Mouse (Mus musculus) liver, adult 2 months (tissue): ENCODE data around the gene Hmgn2. TPM values are rescaled to one million over a fixed set of nuclear protein-coding genes. Genes with fewer than 3 reads are reported as not detected.
A peak's percentile ranks its signal among the peaks of the same experiment; 100 is the strongest.

Experiments
- DNase-seq: peaks from one replicate; pipeline ENCODE4 v3.0.0-alpha.2; 2011; ENCODE audit warnings: low read depth, low spot score; ENCODE audit errors: extremely low read depth
- H3K27ac ChIP-seq: fragments of 200-500 bp; replicated peaks from 2 replicates; pipeline ENCODE4 v1.5.1; 2012; ENCODE audit warnings: low read depth, mild to moderate bottlenecking, control low read depth, inconsistent platforms, low read length; ENCODE audit not compliant: insufficient read depth
- H3K27me3 ChIP-seq: fragments of 200-500 bp; 2 replicates; pipeline ENCODE4 v1.6.1; 2012; ENCODE audit warnings: mild to moderate bottlenecking, moderate library complexity, low read length, inconsistent platforms; ENCODE audit not compliant: control insufficient read depth, insufficient read depth
- H3K36me3 ChIP-seq: fragments of 200-500 bp; 2 replicates; pipeline ENCODE4 v1.6.1; 2012; ENCODE audit warnings: low read length, inconsistent platforms; ENCODE audit not compliant: control insufficient read depth, insufficient read depth
- H3K4me1 ChIP-seq: fragments of 200-500 bp; 2 replicates; pipeline ENCODE4 v1.6.1; 2011; ENCODE audit warnings: low read length; ENCODE audit not compliant: control insufficient read depth, insufficient read depth
- H3K4me3 ChIP-seq: fragments of 200-500 bp; 2 replicates; pipeline ENCODE4 v1.5.1; 2011; ENCODE audit warnings: low read depth, mild to moderate bottlenecking, control low read depth, low read length, moderate library complexity; ENCODE audit not compliant: insufficient read depth
- H3K79me2 ChIP-seq: fragments of 200-500 bp; 2 replicates; pipeline ENCODE4 v1.6.1; 2012; ENCODE audit warnings: inconsistent platforms, mild to moderate bottlenecking, low read length, moderate library complexity; ENCODE audit not compliant: control insufficient read depth, insufficient read depth
- H3K9ac ChIP-seq: fragments of 200-500 bp; 2 replicates; pipeline ENCODE4 v1.6.1; 2012; ENCODE audit warnings: low read depth, mild to moderate bottlenecking, control low read depth, inconsistent platforms, low read length
- CTCF ChIP-seq: fragments of 200-500 bp; IDR thresholded peaks from 2 replicates; pipeline ENCODE4 v1.5.1; 2011; ENCODE audit warnings: low read depth, low read length, control low read depth
- POLR2A ChIP-seq: fragments of 200-500 bp; IDR thresholded peaks from 2 replicates; pipeline ENCODE4 v1.6.1; 2011; ENCODE audit warnings: low read length, control low read depth; ENCODE audit not compliant: insufficient read depth; ENCODE audit errors: extremely low read depth
- WGBS: fragments of 180-500 bp; shearing (Covaris S2); methylation state at CpG from one replicate; pipeline ENCODE4 v1.1.7; 2018; 5-methylcytosine and 5-hydroxymethylcytosine counted together
- polyA plus RNA-seq: library from polyadenylated mRNA; depleted of rRNA; stranded (reverse); fragments of >200 nt; gene quantifications from 2 replicates; pipeline ENCODE4 v1.2.3, GENCODE M21; 2012
- total RNA-seq: library from RNA; depleted of rRNA; stranded (reverse); fragments of >200 nt; gene quantifications from 2 replicates; pipeline ENCODE4 v1.2.3, GENCODE M21; 2014

Gene Hmgn2
- total and polyA plus RNA-seq, 2 experiments = 3.1 to 35.2 TPM

DNA sequence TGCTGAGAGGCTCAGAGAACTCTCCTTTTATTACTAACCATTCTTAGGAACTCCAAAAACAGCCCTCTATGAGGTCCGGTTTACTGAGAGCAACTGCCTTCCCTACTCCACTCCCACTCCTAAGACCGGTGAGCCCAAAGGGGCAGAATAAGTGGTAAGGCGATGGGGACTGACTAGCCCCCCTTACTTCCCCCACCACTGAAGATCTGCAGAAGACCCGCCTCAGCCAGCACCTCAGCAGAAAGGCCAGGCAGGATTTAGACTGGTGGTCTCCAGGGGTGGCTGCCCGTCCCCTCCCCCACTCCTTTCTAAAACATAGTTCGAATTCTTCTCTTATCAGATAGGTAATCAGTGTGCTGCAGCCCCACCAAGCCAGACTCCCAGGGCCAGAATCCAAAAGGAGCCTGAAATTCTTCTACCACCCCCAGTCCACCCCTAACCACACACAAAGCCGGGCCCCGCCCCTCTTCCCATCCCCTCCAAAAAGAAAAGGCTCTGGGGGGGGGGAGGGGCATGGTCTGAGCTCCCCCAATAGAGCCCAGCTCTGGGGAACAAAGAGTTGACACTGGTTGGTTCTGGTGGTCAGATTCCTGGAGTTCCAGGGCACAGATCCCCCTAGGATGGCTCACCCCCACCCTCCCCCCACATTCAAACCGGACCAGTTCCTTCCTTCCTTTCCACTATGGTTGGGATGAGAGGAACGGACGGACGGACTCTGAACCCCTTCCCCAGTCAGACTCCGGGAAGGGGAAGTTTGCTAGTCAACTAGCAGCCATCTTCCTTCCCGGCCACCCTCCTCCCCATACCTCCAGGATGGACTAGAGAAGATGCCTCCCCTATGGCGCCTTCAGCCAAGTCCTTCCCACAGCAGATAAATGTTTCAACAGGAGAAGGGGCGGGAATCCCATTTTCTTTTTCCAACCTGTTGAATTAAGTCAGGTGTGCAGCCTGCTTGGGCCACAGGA is 43.3 kb upstream of the Hmgn2 start:
- H3K9ac ChIP-seq = no peak overlapping the region
- WGBS = 39% methylated on average over 16 of the region's 16 CpGs

DNA sequence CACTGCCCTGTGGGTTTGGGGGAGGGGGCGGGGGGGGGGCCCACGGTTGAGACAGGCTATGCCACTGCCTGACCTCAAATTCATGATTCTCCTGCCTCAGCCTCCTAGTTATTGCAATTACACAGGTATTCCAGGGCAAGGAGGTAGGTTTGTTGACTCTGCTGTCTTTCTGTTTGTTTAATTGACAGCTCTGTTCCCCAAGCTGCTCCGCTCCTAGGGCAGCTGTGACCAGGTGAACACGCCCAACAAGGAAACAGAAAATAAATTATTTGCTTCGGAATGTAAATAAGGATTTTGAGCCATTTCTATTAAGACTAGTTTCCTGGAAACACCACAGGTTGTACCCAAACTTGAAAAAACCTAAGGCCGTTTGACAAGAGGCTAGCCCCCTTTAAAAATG is 41.3 kb upstream of the Hmgn2 start:
- no peaks in the 10 kb centered on the region for H3K4me1 ChIP-seq
- WGBS = 30% methylated on average over 6 of the region's 6 CpGs
- no peak overlapping the region for H3K9ac ChIP-seq
- no peaks in the 10 kb centered on the region for H3K79me2 ChIP-seq
- no peak for DNase-seq
- no peak for TF ChIP-seq POLR2A
- no peak for TF ChIP-seq CTCF
- H3K36me3 ChIP-seq = no peaks in the 10 kb centered on the region
- H3K27ac ChIP-seq = no peak overlapping the region
- no peak overlapping the region for H3K4me3 ChIP-seq
- no peaks in the 10 kb centered on the region for H3K27me3 ChIP-seq

More for the DNA sequence above, 43.3 kb upstream of the Hmgn2 start:
- Histone ChIP-seq H3K4me1 (no peaks in the 10 kb centered on the region), H3K27me3 (peaks cover 2% of the 10 kb centered on the region; the same call in 1 of the 2 replicates), H3K27ac (no peak overlapping the region), H3K36me3 (no peaks in the 10 kb centered on the region), H3K4me3 (no peak overlapping the region), H3K79me2 (no peaks in the 10 kb centered on the region)
- TF ChIP-seq POLR2A (no peak), CTCF (no peak)
- no peak for DNase-seq

DNA sequence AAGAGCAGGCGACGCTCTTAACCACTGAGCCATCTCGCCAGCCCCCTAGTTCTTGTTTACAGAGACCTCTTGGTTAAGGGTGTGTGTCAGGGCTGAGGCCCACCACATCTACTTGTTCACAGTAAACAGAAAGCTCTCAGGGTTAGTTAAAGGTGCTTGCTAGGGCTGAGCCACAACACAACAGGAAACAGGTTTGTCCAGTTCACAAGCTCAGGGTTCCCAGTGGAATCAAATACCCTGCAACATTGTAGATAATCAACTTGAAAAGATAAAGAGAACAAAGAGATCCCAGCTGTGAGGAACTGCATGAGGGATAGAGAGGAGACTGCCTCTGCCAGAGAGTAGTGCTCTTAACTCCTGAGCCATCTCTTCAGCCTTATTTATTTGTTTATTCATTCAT is 38.4 kb upstream of the Hmgn2 start:
- Histone ChIP-seq H3K4me1 (no peaks in the 10 kb centered on the region), H3K36me3 (no peaks in the 10 kb centered on the region), H3K4me3 (no peak overlapping the region), H3K9ac (no peak overlapping the region), H3K27ac (no peak overlapping the region), H3K27me3 (no peaks in the 10 kb centered on the region), H3K79me2 (no peaks in the 10 kb centered on the region)
- TF ChIP-seq POLR2A = no peak
- no peak for TF ChIP-seq CTCF
- WGBS = 92% methylated on average over 3 of the region's 3 CpGs
- no peak for DNase-seq

DNA sequence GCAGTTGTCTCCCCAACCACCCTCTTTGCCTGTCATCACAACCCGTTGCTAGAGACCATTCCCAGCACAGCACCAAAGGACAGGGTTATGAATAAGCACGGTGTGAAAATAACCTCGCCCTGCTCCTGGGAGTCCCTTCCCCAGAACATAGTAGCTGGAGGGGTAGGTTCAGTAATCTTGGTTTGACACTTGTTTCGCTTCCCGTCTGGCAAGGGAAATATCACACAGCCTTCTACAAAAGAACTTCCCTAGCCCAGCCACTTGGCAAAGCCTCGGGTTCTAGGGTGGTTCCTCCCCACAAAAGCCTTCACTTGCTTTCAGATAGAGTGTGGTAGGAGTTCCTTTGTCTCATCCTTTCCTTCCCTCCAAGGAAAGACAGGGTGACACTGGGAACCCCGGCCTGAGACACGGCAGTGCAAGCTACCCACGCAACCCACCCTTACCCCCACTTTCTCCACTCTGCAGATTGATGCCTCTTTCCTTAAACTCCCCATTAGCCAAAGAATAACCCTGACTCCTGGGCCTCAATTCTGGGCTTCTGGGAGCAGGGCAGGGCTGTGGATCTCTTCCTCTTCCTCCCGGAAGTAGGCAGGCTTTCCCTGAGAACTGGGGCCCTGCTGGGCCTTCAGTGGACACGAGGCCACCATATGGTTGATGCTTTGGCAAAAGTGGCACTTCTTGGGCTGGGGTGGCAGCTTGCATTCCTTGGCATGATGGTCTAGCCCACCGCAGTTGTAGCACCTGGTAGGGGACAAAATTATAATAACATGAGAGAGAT is 37.3 kb upstream of the Hmgn2 start:
- DNase-seq = peak; percentile 16

DNA sequence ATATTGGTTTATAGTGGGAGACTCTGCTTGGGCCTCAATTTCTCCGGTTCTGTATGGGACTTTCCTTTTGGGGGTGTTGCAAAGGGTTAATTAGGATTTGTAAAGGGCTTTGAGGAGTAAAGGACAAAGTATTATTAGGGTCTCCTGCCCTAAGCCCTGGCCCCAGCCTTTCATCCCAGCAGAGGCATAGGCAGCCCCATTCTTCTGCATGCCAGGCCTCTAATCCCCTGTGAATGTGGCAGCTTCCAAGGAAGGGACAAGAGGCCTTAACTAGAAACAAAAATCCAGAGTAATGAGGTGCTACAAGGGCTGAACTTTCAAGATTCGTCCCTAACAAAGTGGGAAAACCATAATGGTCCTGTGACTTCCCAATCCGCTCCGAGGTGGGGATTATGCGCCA is 34.5 kb upstream of the Hmgn2 start:
- TF ChIP-seq POLR2A (no peak), CTCF (no peak)
- Histone ChIP-seq H3K36me3 (peaks cover 1% of the 10 kb centered on the region; the same call in 1 of the 2 replicates), H3K4me1 (no peaks in the 10 kb centered on the region), H3K79me2 (0 out of 2 replicates have a peak, but pooled peaks cover 2% of the 10 kb centered on the region), H3K4me3 (no peak overlapping the region), H3K9ac (no peak overlapping the region), H3K27me3 (no peaks in the 10 kb centered on the region), H3K27ac (no peak overlapping the region)
- WGBS = 86% methylated on average over 5 of the region's 5 CpGs
- DNase-seq = no peak

More for the DNA sequence above, 37.3 kb upstream of the Hmgn2 start:
- Histone ChIP-seq H3K27ac (no peak overlapping the region), H3K36me3 (no peaks in the 10 kb centered on the region), H3K4me3 (no peak overlapping the region), H3K9ac (no peak overlapping the region), H3K79me2 (no peaks in the 10 kb centered on the region), H3K27me3 (no peaks in the 10 kb centered on the region), H3K4me1 (no peaks in the 10 kb centered on the region)
- TF ChIP-seq CTCF (no peak), POLR2A (no peak)
- WGBS = 77% methylated on average over 12 of the region's 12 CpGs
